Mouse (Mus musculus) neural tube, embryonic 15.5 days (tissue): ENCODE data around the gene Parp4. TPM values are rescaled to one million over a fixed set of nuclear protein-coding genes. Genes with fewer than 3 reads are reported as not detected.
A peak's percentile ranks its signal among the peaks of the same experiment; 100 is the strongest.

ENCODE experiments used
- ATAC-seq: fragments of 200-750 bp; cut with Nextera tagmentation; 2 replicates; pipeline ENCODE4 v1.8.0; 2017; ENCODE audit warnings: mild to moderate bottlenecking, moderate TSS enrichment, moderate library complexity; ENCODE audit not compliant: low FRiP score
- H3K27ac ChIP-seq: fragments of 300-500 bp; sonication (generic); replicated peaks from 2 replicates; pipeline ENCODE4 v1.5.1; 2015; ENCODE audit warnings: mild to moderate bottlenecking, inconsistent platforms
- H3K27me3 ChIP-seq: fragments of 300-500 bp; sonication (generic); replicated peaks from 2 replicates; pipeline ENCODE4 v1.6.1; 2015; ENCODE audit warnings: inconsistent platforms
- H3K36me3 ChIP-seq: fragments of 300-500 bp; sonication (generic); 2 replicates; pipeline ENCODE4 v1.6.1; 2015; ENCODE audit warnings: inconsistent platforms
- H3K4me1 ChIP-seq: fragments of 300-500 bp; sonication (generic); 2 replicates; pipeline ENCODE4 v1.6.1; 2015; ENCODE audit warnings: inconsistent platforms
- H3K4me2 ChIP-seq: fragments of 300-500 bp; sonication (generic); 2 replicates; pipeline ENCODE4 v1.6.1; 2015; ENCODE audit warnings: inconsistent platforms, mild to moderate bottlenecking, moderate library complexity
- H3K4me3 ChIP-seq: fragments of 300-500 bp; sonication (generic); replicated peaks from 2 replicates; pipeline ENCODE4 v1.5.1; 2015; ENCODE audit warnings: mild to moderate bottlenecking, inconsistent platforms
- H3K9ac ChIP-seq: fragments of 300-500 bp; sonication (generic); replicated peaks from 2 replicates; pipeline ENCODE4 v1.6.1; 2015; ENCODE audit warnings: mild to moderate bottlenecking, inconsistent platforms
- H3K9me3 ChIP-seq: fragments of 300-500 bp; sonication (generic); replicated peaks from 2 replicates; pipeline ENCODE4 v1.6.1; 2016; ENCODE audit warnings: inconsistent platforms
- WGBS: fragments of 180-500 bp; shearing (Covaris S2); methylation state at CpG from one replicate; pipeline ENCODE4 v1.1.7; 2015; ENCODE audit warnings: mixed read lengths; 5-methylcytosine and 5-hydroxymethylcytosine counted together
- polyA plus RNA-seq: library from polyadenylated mRNA; unstranded; fragments of >200 nt; fragmentation: Nextera tagmentation; extraction: Ambion mirVana; gene quantifications from 2 replicates; pipeline ENCODE4 v1.2.1, GENCODE M21; 2015

Parp4 gene
- polyA plus RNA-seq, 1 experiment from 2014 or later, result 0.95 TPM

DNA sequence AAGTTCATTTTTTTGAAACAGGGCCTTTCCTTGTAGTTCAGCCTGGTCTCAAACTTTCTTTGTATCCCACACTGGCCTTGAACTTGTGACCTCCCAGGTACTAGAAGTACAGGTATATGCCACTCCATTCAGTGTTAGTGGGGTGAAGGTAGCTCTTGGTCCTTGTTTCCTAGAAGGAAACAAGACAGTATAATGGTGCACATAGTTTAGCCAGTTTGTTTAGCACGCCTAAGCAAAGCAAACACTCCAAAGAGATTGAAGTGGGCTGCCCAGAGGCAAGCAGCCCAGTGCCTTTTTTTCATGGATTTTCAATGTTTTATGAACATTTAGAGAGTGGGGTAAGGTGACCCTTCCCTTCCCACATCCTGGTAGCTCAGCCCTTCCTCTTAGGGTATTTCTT, 42.1 kb downstream of the Parp4 start:
- no peak for ATAC-seq
- 81% methylated on average over 1 of the region's 1 CpGs for WGBS

GRCm38 (mm10) chr14:56620425-56620824, 45.0 kb downstream of the Parp4 start:
- Histone ChIP-seq H3K36me3 (no peaks in the 10 kb centered on the region), H3K9ac (no peak overlapping the region), H3K27me3 (no peaks in the 10 kb centered on the region), H3K4me2 (no peak overlapping the region), H3K27ac (no peak overlapping the region), H3K9me3 (no peaks in the 10 kb centered on the region), H3K4me1 (no peaks in the 10 kb centered on the region), H3K4me3 (no peak overlapping the region)
- WGBS, result 91% methylated on average over 8 of the region's 8 CpGs
- ATAC-seq, result no peak

More for the DNA sequence above, 42.1 kb downstream of the Parp4 start:
- Histone ChIP-seq H3K36me3 (no peaks in the 10 kb centered on the region), H3K27ac (no peak overlapping the region), H3K4me3 (no peak overlapping the region), H3K27me3 (no peaks in the 10 kb centered on the region), H3K9ac (no peak overlapping the region), H3K4me1 (no peaks in the 10 kb centered on the region), H3K9me3 (no peaks in the 10 kb centered on the region), H3K4me2 (no peak overlapping the region)

GRCm38 (mm10) chr14:56626202-56626601, 50.8 kb downstream of the Parp4 start:
- Histone ChIP-seq H3K27ac (no peak overlapping the region), H3K4me3 (no peak overlapping the region), H3K9ac (no peak overlapping the region), H3K27me3 (no peaks in the 10 kb centered on the region), H3K36me3 (no peaks in the 10 kb centered on the region), H3K4me2 (no peak overlapping the region), H3K9me3 (no peaks in the 10 kb centered on the region), H3K4me1 (no peaks in the 10 kb centered on the region)
- 90% methylated on average over 4 of the region's 4 CpGs for WGBS
- ATAC-seq, result no peak

GRCm38 (mm10) chr14:56628336-56628735, 52.9 kb downstream of the Parp4 start:
- Histone ChIP-seq H3K9ac (no peak overlapping the region), H3K27ac (no peak overlapping the region), H3K4me1 (no peaks in the 10 kb centered on the region), H3K9me3 (no peaks in the 10 kb centered on the region), H3K4me3 (no peak overlapping the region), H3K36me3 (no peaks in the 10 kb centered on the region), H3K27me3 (no peaks in the 10 kb centered on the region), H3K4me2 (no peak overlapping the region)
- 92% methylated on average over 3 of the region's 3 CpGs for WGBS
- ATAC-seq, result no peak

GRCm38 (mm10) chr14:56631109-56631508, 55.7 kb downstream of the Parp4 start:
- Histone ChIP-seq H3K4me3 (no peak overlapping the region), H3K36me3 (no peaks in the 10 kb centered on the region), H3K27me3 (no peaks in the 10 kb centered on the region), H3K27ac (no peak overlapping the region), H3K4me2 (no peak overlapping the region), H3K4me1 (no peaks in the 10 kb centered on the region), H3K9me3 (no peaks in the 10 kb centered on the region), H3K9ac (no peak overlapping the region)
- ATAC-seq, result no peak
- 85% methylated on average over 2 of the region's 2 CpGs for WGBS

GRCm38 (mm10) chr14:56647206-56647605, 71.8 kb downstream of the Parp4 start:
- H3K9ac ChIP-seq, result no peak overlapping the region
- H3K9me3 ChIP-seq, result no peaks in the 10 kb centered on the region
- no peak overlapping the region for H3K27ac ChIP-seq
- H3K4me1 ChIP-seq, result no peaks in the 10 kb centered on the region
- no peak overlapping the region for H3K4me3 ChIP-seq
- 60% methylated on average over 7 of the region's 7 CpGs for WGBS
- H3K36me3 ChIP-seq, result no peaks in the 10 kb centered on the region
- no peak for ATAC-seq
- H3K27me3 ChIP-seq, result no peaks in the 10 kb centered on the region
- H3K4me2 ChIP-seq, result no peak overlapping the region

GRCm38 (mm10) chr14:56649448-56649847, 74.0 kb downstream of the Parp4 start:
- Histone ChIP-seq H3K9ac (no peak overlapping the region), H3K4me2 (no peak overlapping the region), H3K36me3 (no peaks in the 10 kb centered on the region), H3K4me3 (no peak overlapping the region), H3K4me1 (no peaks in the 10 kb centered on the region), H3K9me3 (no peaks in the 10 kb centered on the region), H3K27me3 (no peaks in the 10 kb centered on the region), H3K27ac (no peak overlapping the region)
- ATAC-seq, result no peak

DNA sequence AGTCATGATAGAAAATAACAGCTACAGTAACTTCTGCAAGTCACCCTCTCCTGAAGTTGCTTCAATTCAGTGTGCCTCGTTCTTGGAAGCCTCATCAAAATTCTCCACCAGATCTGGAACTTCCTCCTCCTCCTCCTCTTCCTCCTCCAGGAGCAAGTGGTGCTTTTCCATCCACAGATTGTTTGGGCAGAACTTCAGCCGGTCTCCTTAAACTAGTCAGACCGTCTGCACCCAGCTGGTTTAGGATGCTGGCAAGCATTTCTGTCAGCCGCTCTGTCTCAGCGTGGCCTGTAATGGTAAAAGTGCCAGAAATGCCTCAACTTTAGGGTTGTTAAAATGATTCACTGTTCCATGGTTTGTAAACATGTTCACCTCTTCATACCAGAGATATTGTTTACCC, 90.2 kb downstream of the Parp4 start:
- Histone ChIP-seq H3K9ac (no peak overlapping the region), H3K9me3 (no peaks in the 10 kb centered on the region), H3K4me3 (no peak overlapping the region), H3K4me1 (peaks cover 22% of the 10 kb centered on the region), H3K36me3 (no peaks in the 10 kb centered on the region), H3K4me2 (no peak overlapping the region), H3K27ac (no peak overlapping the region), H3K27me3 (no peaks in the 10 kb centered on the region)
- WGBS, result 66% methylated on average over 5 of the region's 5 CpGs
- no peak for ATAC-seq

GRCm38 (mm10) chr14:56666909-56667308, 91.5 kb downstream of the Parp4 start:
- Histone ChIP-seq H3K4me1 (peaks cover 29% of the 10 kb centered on the region), H3K4me3 (peak overlapping the region; percentile 89), H3K4me2 (peak overlapping the region; percentile 60), H3K9me3 (no peaks in the 10 kb centered on the region), H3K36me3 (no peaks in the 10 kb centered on the region), H3K27ac (no peak overlapping the region), H3K27me3 (no peaks in the 10 kb centered on the region), H3K9ac (no peak overlapping the region)
- ATAC-seq, result no peak
- 60% methylated on average over 3 of the region's 3 CpGs for WGBS

DNA sequence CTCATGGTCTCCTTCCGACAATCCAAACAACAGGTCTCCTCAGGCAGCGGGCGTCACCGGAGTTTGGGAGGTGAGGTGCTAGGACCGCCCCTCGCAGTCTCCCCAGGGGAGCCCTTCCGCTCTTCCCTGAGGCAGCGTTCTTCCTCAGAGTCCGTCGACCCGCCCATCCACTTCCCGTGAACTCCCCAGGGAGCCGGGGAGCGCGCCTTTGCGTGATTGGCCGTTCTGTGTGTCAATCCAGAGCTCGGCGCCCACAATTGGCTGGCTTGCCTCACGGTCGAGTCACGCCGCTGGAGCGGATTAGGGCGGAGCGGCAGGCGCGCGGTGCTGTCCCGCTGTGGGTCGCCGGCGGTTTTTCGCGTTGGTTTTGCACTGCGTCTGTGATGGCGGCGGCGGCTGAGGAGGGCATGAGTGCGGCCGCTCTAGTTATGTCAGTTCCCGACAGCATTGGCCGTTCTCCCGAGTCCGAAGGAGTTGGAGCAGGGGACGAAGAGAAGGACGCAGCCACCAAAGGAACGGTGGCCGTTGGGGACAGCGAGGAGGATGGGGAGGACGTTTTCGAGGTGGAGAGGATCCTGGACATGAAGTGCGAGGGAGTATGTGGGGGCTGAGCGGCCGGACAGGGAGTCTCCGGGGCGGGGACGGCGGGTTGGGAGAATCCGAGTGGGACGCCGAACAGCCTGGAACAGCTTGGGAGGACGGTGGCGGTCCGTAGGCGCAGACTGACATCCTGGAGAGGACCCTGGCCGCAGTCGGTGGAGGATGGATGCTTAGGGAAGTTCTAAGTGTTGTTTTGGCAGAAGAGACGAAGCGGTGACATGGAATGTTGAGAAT, 92.8 kb downstream of the Parp4 start, which contains the start of gene Mphosph8:
Mphosph8 (plus strand) TSS at position 280 of the 834 bp plus-strand sequence.
- Histone ChIP-seq H3K9me3 (no peaks in the 10 kb centered on the region), H3K27me3 (no peaks in the 10 kb centered on the region), H3K4me1 (peaks cover 29% of the 10 kb centered on the region), H3K36me3 (peaks cover 6% of the 10 kb centered on the region), H3K27ac (peak within 1 kb of the TSS; percentile 94), H3K4me2 (peak within 1 kb of the TSS; percentile 84), H3K9ac (peak within 1 kb of the TSS; percentile 84), H3K4me3 (peak within 1 kb of the TSS; percentile 89)
- under 1% methylated on average over 70 of the region's 70 CpGs for WGBS
- peak; percentile 100 for ATAC-seq

GRCm38 (mm10) chr14:56669046-56669620, 93.7 kb downstream of the Parp4 start:
- Histone ChIP-seq H3K4me2 (peak overlapping the region; percentile 84), H3K9me3 (no peaks in the 10 kb centered on the region), H3K9ac (peak overlapping the region; percentile 84), H3K27me3 (no peaks in the 10 kb centered on the region), H3K4me1 (peaks cover 29% of the 10 kb centered on the region), H3K4me3 (peak overlapping the region; percentile 89), H3K36me3 (peaks cover 11% of the 10 kb centered on the region), H3K27ac (peak overlapping the region; percentile 94)
- no peak for ATAC-seq
- WGBS, result 8% methylated on average over 13 of the region's 13 CpGs

- H3K9ac ChIP-seq, result no peak overlapping the region
- ATAC-seq, result no peak
These were observed 110.0 kb downstream of the Parp4 start for GRCm38 (mm10) chr14:56685426-56685825.

More at GRCm38 (mm10) chr14:56685426-56685825, 110.0 kb downstream of the Parp4 start:
- no peaks in the 10 kb centered on the region for H3K4me1 ChIP-seq
- no peaks in the 10 kb centered on the region for H3K9me3 ChIP-seq
- H3K4me3 ChIP-seq, result no peak overlapping the region
- H3K27ac ChIP-seq, result no peak overlapping the region
- peaks cover 67% of the 10 kb centered on the region for H3K36me3 ChIP-seq
- no peaks in the 10 kb centered on the region for H3K27me3 ChIP-seq
- 18% methylated on average over 1 of the region's 1 CpGs for WGBS
- no peak overlapping the region for H3K4me2 ChIP-seq
